Mouse (Mus musculus): ENCODE measurements around the gene Krt9.

GRCm38 (mm10) chr11:100186736-100187135 is 6.3 kb downstream of the Krt9 start:
- no peak for TF ChIP-seq CTCF (IDR thresholded peaks at IDR 0.05; ENCODE audit: low read depth)
- no peak for TF ChIP-seq EP300 (IDR thresholded peaks at IDR 0.05; ENCODE audit: low read depth)

Data from liver, postnatal 0 days (tissue).